Mouse (Mus musculus) CD4-positive, CD25-positive, alpha-beta regulatory T cell, adult 4 months (primary cell): Measurements from ENCODE around the gene A630089N07Rik. TPM values are rescaled to one million over a fixed set of nuclear protein-coding genes. Genes with fewer than 3 reads are reported as not detected.

Experiments used
- ATAC-seq: one replicate; pipeline ENCODE4 v1.8.0; 2017
- polyA plus RNA-seq, 2 experiments: library from polyadenylated mRNA; unstranded; fragments of 100-300 nt; shearing (Covaris generic); gene quantifications; one replicate each; pipeline ENCODE4 v1.2.1; 2017

A630089N07Rik gene
- polyA plus RNA-seq, 2 experiments from 2014 or later, result 18.8 to 21.6 TPM

- peak; percentile 6 for ATAC-seq
These were observed 120.7 kb downstream of the A630089N07Rik start for GRCm38 (mm10) chr16:97961381-97962150.

- ATAC-seq, result no peak
These were observed 121.9 kb downstream of the A630089N07Rik start for GRCm38 (mm10) chr16:97960348-97960747.

- ATAC-seq, result no peak
These were observed 123.8 kb downstream of the A630089N07Rik start for GRCm38 (mm10) chr16:97958401-97958973.

- no peak for ATAC-seq
These were observed 124.6 kb downstream of the A630089N07Rik start for GRCm38 (mm10) chr16:97957626-97958025.

GRCm38 (mm10) chr16:97956011-97956410, 126.2 kb downstream of the A630089N07Rik start:
- ATAC-seq, result no peak

GRCm38 (mm10) chr16:97953300-97953699, 128.9 kb downstream of the A630089N07Rik start:
- no peak for ATAC-seq

- no peak for ATAC-seq
These were observed 129.4 kb downstream of the A630089N07Rik start for GRCm38 (mm10) chr16:97952801-97953200.

GRCm38 (mm10) chr16:97952371-97952770, 129.9 kb downstream of the A630089N07Rik start:
- ATAC-seq, result no peak

Other genes with a start within 250 kb of the A630089N07Rik start
- 10 to 100 TPM; 14.7 to 17.3 TPM for gene Prdm15, start 230.6 kb downstream of the A630089N07Rik start, polyA plus RNA-seq
- gene C2cd2, start 119.9 kb downstream of the A630089N07Rik start, polyA plus RNA-seq, result 1 to 10 TPM; 6.9 to 7.8 TPM
- 10 to 100 TPM in 1 of 2 experiments, 1 to 10 TPM in 1; 8.9 to 13.3 TPM for gene Zbtb21, start 119.8 kb downstream of the A630089N07Rik start, polyA plus RNA-seq
- 10 to 100 TPM; 43.8 to 46.1 TPM for gene B230307C23Rik, start 85.1 kb downstream of the A630089N07Rik start, polyA plus RNA-seq